In the genomic region with DNA sequence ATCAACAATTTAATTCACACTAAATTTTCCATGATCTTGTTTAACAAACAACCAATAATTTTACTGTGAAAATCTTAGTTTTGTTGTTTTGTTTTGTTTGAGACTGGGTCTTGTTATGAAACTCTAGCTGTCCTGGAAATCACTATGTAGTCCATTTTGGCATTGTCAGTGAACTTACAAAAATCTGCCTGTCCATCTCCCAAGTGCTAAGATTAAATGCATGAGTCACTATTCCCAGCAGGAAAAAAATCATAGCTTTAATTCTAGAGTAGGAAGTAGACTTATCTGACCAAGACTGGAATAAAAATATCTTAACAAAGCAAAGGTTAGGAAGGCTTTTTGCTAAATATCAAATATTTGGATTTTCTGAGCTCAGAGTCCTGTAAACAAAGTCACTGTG, we compare ENCODE assay signal across 25 mouse cellular contexts.
DNase-seq lines count a peak whose midpoint lies in the region; ATAC-seq and TF ChIP-seq lines count a peak whose summit lies in the region.
"Had no signal": no experiment of that assay in that cellular context is flagged by ENCODE, and none has a peak within 500 bp of the region (broad histone marks: within the 10 kb centered on the region; RNA-seq: fewer than 3 reads in every experiment).

No protein-coding gene starts in this region.

- no peak for TF ChIP-seq CTCF in lung, embryonic 14.5 days (IDR thresholded peaks at IDR 0.05; ENCODE audit: low read depth)
- TF ChIP-seq CTCF in lung, adult 2 months (IDR thresholded peaks at IDR 0.05; ENCODE audit: insufficient read depth, low read length) = no peak
- TF ChIP-seq CTCF in cerebellum, adult 2 months (IDR thresholded peaks at IDR 0.05; ENCODE audit: borderline replicate concordance, insufficient read depth, low read depth, low read length) = no peak

- no peak overlapping the region for H3K27ac ChIP-seq in lung, embryonic 14.5 days (ENCODE audit: low read depth)
- no peak overlapping the region for H3K27ac ChIP-seq in lung, embryonic 16.5 days (ENCODE audit: low read length)
- no peak overlapping the region for H3K27ac ChIP-seq in cerebellum, adult 2 months (ENCODE audit: insufficient read depth, low read length)
- H3K27ac ChIP-seq: embryonic facial prominence, embryonic 10.5 days; embryonic facial prominence, embryonic 12.5 days; forebrain, embryonic 13.5 days; forebrain, embryonic 15.5 days had no signal

- no peaks in the 10 kb centered on the region for H3K27me3 ChIP-seq in lung, embryonic 14.5 days (ENCODE audit: insufficient read depth, low read length)
- H3K27me3 ChIP-seq in lung, embryonic 16.5 days (ENCODE audit: control insufficient read depth, insufficient read depth, low read depth, low read length) = no peaks in the 10 kb centered on the region
- H3K27me3 ChIP-seq in cerebellum, adult 2 months (ENCODE audit: control insufficient read depth, insufficient read depth, low read length) = no peaks in the 10 kb centered on the region
- H3K27me3 ChIP-seq: CH12.LX; embryonic facial prominence, embryonic 12.5 days; forebrain, embryonic 13.5 days; forebrain, embryonic 15.5 days; Patski had no signal

- H3K4me3 ChIP-seq in lung, embryonic 14.5 days (ENCODE audit: low read depth, low read length) = no peak overlapping the region
- H3K4me3 ChIP-seq in lung, adult 2 months (replicated peaks; ENCODE audit: extremely low read depth, low read depth, low read length) = no peak overlapping the region
- H3K4me3 ChIP-seq in lung, embryonic 16.5 days (ENCODE audit: low read length) = no peak overlapping the region
- no peak overlapping the region for H3K4me3 ChIP-seq in cerebellum, adult 2 months (replicated peaks; ENCODE audit: insufficient read depth, low read depth, low read length)
- H3K4me3 ChIP-seq: embryonic facial prominence, embryonic 10.5 days; embryonic facial prominence, embryonic 12.5 days; forebrain, embryonic 13.5 days; forebrain, embryonic 15.5 days had no signal

- H3K36me3 ChIP-seq in lung, embryonic 14.5 days (ENCODE audit: insufficient read depth) = no peaks in the 10 kb centered on the region
- H3K36me3 ChIP-seq in lung, embryonic 16.5 days (ENCODE audit: control insufficient read depth, insufficient read depth, low read length) = no peaks in the 10 kb centered on the region
- H3K36me3 ChIP-seq: embryonic facial prominence, embryonic 10.5 days; embryonic facial prominence, embryonic 12.5 days; forebrain, embryonic 15.5 days; G1E had no signal

- peak; percentile 39 for DNase-seq in lung, embryonic 14.5 days
- no peak for DNase-seq in lung, adult 2 months
- DNase-seq in lung, postnatal 14 days = no peak
- DNase-seq in 3T3-L1 (ENCODE audit: low read depth, low spot score) (peak; percentile 54), adipocyte (ENCODE audit: low spot score) (peak; percentile 64)
- DNase-seq in gastrocnemius, postnatal 25 days = no peak
- no peak for DNase-seq in cerebellum, adult 2 months
- DNase-seq: adrenal gland, adult 2 months; adrenal gland, postnatal 10 days; adrenal gland, postnatal 25 days; B cell, adult 2 months; cerebellum, adult 11-12 months; cerebellum, adult 9-10 months; cerebellum, postnatal 25 days; forebrain, postnatal 0 days had no signal

- H3K9me3 ChIP-seq in lung, embryonic 14.5 days (ENCODE audit: low read depth, low read length) = no peaks in the 10 kb centered on the region
- H3K9me3 ChIP-seq in lung, embryonic 16.5 days (ENCODE audit: control insufficient read depth, low read length) = no peaks in the 10 kb centered on the region
- H3K9me3 ChIP-seq: embryonic facial prominence, embryonic 10.5 days; embryonic facial prominence, embryonic 12.5 days; forebrain, embryonic 13.5 days; forebrain, embryonic 15.5 days had no signal

- peak; percentile 68; the same call in 1 of the 2 replicates for ATAC-seq in lung, embryonic 14.5 days (ENCODE audit: insufficient read depth)
- ATAC-seq in lung, embryonic 16.5 days (ENCODE audit: low read depth) = peak; percentile 34; the same call in 1 of the 2 replicates
- ATAC-seq: activated CD4-positive, CD25-positive, alpha-beta regulatory T cell, adult 4 months; CD4-positive, CD25-positive, alpha-beta regulatory T cell, adult 4 months; forebrain, embryonic 13.5 days; forebrain, embryonic 15.5 days; forebrain, postnatal 0 days; Patski had no signal

- no peak overlapping the region for H3K4me2 ChIP-seq in lung, embryonic 14.5 days
- no peak overlapping the region for H3K4me2 ChIP-seq in lung, embryonic 16.5 days (ENCODE audit: low read depth, low read length)
- H3K4me2 ChIP-seq: embryonic facial prominence, embryonic 12.5 days; forebrain, embryonic 13.5 days; forebrain, embryonic 15.5 days had no signal

- H3K4me1 ChIP-seq in lung, embryonic 14.5 days (ENCODE audit: insufficient read depth) = 0 out of 2 replicates have a peak, but pooled peaks cover 3% of the 10 kb centered on the region
- H3K4me1 ChIP-seq in lung, adult 2 months (ENCODE audit: control insufficient read depth, insufficient read depth, low read length) = no peaks in the 10 kb centered on the region
- H3K4me1 ChIP-seq in lung, embryonic 16.5 days (replicated peaks; ENCODE audit: control insufficient read depth, insufficient read depth, low read length) = no peaks in the 10 kb centered on the region
- no peaks in the 10 kb centered on the region for H3K4me1 ChIP-seq in cerebellum, adult 2 months (ENCODE audit: control insufficient read depth, insufficient read depth, low read length)
- H3K4me1 ChIP-seq: embryonic facial prominence, embryonic 10.5 days; embryonic facial prominence, embryonic 12.5 days; forebrain, embryonic 13.5 days; forebrain, embryonic 15.5 days had no signal

- TF ChIP-seq POLR2A in lung, adult 2 months (IDR thresholded peaks at IDR 0.05; ENCODE audit: borderline replicate concordance, extremely low read depth, low read depth, low read length) = no peak
- no peak for TF ChIP-seq POLR2A in cerebellum, adult 2 months (IDR thresholded peaks at IDR 0.05; ENCODE audit: borderline replicate concordance, insufficient read depth, low read length)

- H3K9ac ChIP-seq in lung, embryonic 14.5 days = no peak overlapping the region
- H3K9ac ChIP-seq in lung, embryonic 16.5 days (ENCODE audit: low read length) = no peak overlapping the region
- H3K9ac ChIP-seq: embryonic facial prominence, embryonic 12.5 days; forebrain, embryonic 13.5 days; forebrain, embryonic 15.5 days; forebrain, postnatal 0 days had no signal

Comparison
In these comparisons a context has a peak if more than half of its experiments do, and no peak if none do; other contexts are left out.
1. DNase-seq: peak in lung, embryonic 14.5 days (single experiment), 3T3-L1 (single experiment) and adipocyte (single experiment); none in lung, adult 2 months (single experiment), lung, postnatal 14 days (single experiment), gastrocnemius, postnatal 25 days (single experiment) and cerebellum, adult 2 months (0 of 2).